Mouse (Mus musculus) regulatory T cell (primary cell): ENCODE data around the gene Myo1d.

Experiments used
- in situ Hi-C: fragments of 300-600 bp; cut with MboI, MseI; formaldehyde crosslinking; loops from one replicate; pipeline ENCODE4 v1.15.1; 2025; ENCODE audit warnings: high pct_unique_total_duplicates

Myo1d gene

GRCm38 (mm10) chr11:80723406-80724047, 56.3 kb downstream of the Myo1d start:
- in situ Hi-C loops = no loop called here

GRCm38 (mm10) chr11:80719014-80719413, 60.8 kb downstream of the Myo1d start:
- in situ Hi-C loops = no loop called here

DNA sequence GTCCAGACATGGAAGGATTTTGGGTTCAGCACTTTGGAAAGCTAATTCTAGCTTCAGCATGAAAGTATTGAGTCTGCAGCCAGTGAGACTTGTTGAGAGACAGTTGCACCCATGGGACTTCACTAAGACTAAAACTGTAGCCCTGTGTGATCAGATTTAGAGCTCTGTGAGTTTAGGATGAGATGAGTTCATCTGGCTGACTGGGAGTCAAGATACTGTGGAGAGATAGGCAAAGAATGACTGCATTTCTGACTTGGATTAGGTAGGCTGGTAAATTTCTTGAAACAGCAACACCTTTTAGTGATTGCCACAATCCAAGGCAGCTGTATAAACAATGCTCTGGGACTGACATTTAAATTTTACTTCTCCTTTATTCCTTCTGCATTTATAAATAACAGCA, 61.8 kb downstream of the Myo1d start:
- in situ Hi-C loops = no loop called here

DNA sequence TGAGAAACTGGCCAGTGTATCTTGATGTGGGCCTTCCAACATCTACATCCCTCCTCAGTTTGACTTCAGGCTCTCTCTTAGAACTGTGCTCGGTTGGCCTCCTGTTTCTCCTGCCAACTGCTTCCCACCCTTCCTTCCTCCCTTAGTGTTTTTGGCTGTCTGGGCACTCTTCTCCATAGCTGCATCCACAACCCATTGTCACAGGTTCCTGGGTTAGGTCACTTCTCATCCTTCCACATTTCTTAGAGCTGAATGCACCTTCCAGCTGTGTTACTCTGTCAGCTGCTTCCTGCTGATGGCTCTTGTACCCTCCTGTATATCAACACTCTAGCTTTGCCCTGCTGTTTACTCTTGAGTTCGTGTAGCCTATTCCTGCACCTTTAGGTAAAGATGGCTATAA, 64.7 kb downstream of the Myo1d start:
- in situ Hi-C loops = no loop called here

GRCm38 (mm10) chr11:80713705-80714104, 66.1 kb downstream of the Myo1d start:
- in situ Hi-C loops = no loop called here

GRCm38 (mm10) chr11:80712201-80712600, 67.6 kb downstream of the Myo1d start:
- in situ Hi-C loops = no loop called here

DNA sequence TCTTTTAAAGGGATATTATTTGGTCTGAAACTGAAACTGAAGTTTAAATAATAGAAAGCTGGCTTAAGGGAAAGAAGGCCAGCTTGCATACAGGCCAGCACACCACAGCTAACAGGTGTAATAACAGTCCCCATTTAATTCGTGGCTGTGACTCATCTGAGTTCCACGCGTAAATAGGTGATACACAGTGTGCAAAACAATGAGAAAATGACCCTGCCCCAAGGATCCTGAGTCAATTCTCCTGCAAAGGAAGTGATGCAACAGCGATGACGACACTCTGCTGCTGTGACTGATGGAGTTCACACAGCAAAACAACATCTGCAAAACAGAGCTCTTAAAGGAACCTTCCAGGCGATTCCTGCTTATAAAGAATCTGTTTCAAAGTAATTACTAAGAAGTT, 68.5 kb downstream of the Myo1d start:
- in situ Hi-C loops = no loop called here

GRCm38 (mm10) chr11:80700611-80701010, 79.2 kb downstream of the Myo1d start:
- in situ Hi-C loops = no loop called here

GRCm38 (mm10) chr11:80698721-80699120, 81.1 kb downstream of the Myo1d start:
- in situ Hi-C loops = no loop called here

DNA sequence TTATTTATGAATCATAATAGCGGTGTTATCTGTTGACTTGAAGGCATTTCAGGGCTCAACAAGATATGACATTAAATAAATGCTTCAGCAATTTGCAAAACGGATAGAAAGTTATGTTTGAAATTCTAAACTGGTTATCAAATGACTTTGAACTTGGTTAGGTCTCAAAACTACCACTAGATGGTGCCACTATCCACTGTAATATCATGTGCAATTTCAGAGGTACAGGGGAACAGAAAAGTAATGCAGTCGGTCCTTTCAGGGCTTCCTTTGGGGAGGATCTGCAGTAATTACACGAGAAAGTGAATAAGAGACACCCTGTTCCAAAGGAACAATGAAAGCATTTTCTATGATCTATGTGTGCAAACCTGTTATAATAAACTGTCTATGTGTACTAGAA, 83.5 kb downstream of the Myo1d start:
- in situ Hi-C loops = no loop called here

DNA sequence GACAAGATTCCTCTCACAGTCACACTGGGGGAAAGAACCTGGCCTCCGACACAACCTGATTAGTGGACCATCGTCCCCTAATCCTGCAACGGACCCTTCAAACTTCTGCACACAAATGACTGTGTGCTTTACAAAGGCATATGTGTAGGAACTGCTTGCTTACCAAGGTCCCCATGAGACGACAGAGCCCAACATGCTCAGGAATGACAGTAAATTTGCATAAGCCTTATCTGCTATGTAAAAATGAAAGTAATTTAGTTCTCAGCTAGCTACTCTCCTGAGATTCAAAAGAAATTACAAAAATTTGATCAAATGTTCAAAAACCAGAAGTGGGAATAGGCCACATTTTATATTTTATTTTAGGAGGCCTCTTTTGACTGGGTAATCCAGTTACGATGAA, 95.2 kb downstream of the Myo1d start:
- in situ Hi-C loops = no loop called here

DNA sequence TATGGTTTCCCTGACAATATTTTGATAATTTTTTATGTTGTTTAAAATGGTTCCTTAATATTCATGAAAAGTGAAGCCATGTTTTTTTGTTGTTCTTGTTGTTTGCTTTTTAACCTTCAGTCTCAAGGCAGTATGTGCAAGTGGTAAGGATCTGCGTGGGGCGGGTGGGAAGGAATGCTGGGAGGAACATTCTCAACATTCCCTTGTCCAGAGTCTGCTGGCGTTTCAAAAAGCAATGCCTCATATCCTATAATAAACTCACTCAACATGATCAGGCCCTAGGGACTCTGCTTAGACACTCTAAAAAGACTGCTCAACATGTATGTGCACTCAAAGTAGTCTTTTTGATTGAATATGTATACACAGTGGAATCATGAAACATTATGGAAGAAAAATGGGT, 97.1 kb downstream of the Myo1d start:
- in situ Hi-C loops = no loop called here

- in situ Hi-C loops = no loop called here
Measured at GRCm38 (mm10) chr11:80673013-80673412, 106.8 kb downstream of the Myo1d start.

DNA sequence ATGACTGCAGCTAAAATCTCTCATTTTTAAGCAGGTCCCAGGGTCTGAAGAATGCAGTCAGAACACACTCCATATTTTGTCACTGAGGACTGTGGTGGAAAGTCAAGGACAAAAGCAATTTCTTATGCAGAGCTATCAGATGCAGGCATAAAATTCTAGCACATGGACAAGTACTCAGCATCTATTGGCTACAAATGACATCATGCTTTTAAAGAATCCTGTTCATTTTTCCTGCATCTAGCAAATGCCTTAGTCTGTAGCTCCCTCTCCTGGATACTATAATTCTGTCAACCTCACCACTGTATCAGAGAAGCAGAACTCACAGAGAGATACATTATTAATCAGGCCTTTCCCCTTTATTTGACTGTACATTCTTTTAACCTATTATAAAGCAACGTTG, 109.4 kb downstream of the Myo1d start:
- in situ Hi-C loops = no loop called here

DNA sequence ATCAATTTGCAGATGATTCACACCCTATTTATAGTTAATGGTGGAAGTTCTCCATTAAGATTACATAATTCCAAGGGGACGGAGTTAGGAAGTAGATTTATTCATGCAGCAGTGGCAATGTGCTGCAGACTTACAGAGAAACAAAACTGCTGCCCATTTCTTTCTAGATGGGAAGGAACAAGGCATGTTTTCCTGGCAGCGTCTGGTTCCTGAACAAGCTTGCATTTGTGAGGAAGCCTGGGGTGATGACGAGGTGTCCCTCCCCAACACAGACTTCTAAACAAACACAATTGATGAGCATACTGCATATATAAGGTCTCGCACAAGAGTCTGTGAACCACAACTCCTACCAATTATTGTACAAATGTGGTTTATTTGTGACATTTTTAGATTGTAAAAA, 109.9 kb downstream of the Myo1d start:
- in situ Hi-C loops = no loop called here

GRCm38 (mm10) chr11:80666211-80666610, 113.6 kb downstream of the Myo1d start:
- in situ Hi-C loops = no loop called here

- in situ Hi-C loops = no loop called here
Measured at GRCm38 (mm10) chr11:80664261-80664660, 115.6 kb downstream of the Myo1d start.

DNA sequence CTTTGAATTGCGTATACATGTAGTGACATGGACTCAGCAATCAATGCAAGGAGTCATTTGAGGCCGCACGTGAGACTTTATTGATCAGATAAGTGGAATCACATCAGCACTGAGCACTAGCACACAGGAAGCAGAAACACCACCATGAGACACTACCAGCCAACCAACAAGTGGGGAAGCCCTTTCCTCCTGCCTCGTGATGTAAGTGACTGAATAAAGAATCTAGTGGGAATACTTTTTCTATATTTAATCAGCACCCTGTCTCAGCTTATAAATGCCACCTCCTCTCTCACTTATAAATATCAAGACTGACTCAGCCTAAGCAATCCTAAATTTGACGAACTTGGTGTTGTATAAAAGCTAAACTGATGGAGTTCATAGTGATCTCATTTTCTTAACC, 134.7 kb downstream of the Myo1d start:
- in situ Hi-C loops = no loop called here

DNA sequence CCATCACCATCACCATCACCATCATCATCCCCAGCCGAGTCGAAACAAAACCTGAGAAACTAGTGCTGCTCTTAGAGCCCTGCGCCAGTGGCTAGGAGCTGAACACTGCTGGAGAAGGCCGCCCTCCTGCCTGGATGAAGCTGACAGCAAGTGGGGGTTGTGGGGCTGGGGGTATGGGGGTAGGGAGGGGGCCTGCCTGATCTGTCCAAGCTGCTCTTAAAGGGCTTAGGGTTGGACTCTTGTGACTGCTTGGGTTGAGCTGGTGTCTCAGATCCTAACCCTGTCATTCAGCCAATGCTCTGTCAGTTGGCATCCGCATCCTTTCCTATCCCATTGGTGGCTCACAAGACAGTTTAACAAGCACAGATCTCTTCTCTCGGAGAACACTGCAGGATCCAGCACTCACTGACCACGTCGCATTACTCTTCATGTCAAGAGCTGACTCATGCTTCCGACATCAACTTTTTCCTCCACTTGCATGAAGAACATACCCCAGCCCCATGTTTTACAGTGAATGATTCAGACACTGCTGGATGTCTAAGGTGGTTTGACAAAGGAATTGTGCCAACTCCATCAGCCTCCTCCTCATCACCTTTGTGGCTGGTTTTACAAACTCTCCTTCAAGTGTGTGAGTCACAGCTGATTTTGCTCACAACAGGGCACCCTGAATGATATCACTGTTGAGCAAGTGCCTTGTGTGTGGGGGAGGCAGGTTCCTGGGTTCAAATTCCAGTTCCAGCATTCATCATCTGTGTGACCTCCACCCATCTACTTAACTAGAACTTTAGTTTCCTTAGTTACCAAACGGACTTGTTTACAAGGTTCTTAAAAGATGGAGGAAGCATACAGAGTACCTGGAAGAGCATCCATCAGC, 150.6 kb downstream of the Myo1d start:
- in situ Hi-C loops = no loop called here

DNA sequence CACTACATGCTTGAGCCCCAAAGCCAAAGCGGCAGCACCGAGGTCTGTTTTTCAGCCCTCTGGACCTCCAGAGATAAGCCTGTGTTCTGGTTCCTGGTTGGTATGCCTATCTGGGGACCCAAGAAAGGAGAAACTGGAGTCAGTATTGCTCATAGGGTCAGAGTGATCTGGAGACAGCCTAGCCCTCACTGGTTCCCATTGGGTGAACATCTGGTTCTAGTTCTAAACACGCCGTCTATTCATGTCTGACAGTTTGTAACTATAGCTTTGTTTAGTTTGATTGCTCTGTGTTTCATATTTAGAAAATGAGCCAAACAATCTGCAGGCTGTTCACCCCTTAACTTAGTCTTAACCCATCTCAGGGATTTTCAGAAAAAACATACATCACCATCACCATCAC, 151.2 kb downstream of the Myo1d start:
- in situ Hi-C loops = no loop called here

DNA sequence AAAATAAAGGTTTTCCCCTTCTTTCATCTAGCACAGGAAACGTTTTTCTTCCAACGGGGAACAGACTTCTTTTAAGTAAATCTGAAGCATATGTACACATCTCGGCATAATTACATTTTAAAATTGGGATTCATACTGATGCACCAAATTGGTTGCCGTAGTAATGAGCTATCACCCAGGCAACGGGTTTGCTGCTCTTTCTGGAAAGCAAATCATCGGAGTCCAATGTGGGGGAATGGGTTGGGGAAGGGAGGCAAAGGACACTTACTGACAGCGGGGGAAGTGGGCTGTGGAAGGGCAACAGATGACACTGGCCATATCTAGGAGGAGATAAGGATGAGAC, 156.8 kb downstream of the Myo1d start:
- in situ Hi-C loops = no loop called here

DNA sequence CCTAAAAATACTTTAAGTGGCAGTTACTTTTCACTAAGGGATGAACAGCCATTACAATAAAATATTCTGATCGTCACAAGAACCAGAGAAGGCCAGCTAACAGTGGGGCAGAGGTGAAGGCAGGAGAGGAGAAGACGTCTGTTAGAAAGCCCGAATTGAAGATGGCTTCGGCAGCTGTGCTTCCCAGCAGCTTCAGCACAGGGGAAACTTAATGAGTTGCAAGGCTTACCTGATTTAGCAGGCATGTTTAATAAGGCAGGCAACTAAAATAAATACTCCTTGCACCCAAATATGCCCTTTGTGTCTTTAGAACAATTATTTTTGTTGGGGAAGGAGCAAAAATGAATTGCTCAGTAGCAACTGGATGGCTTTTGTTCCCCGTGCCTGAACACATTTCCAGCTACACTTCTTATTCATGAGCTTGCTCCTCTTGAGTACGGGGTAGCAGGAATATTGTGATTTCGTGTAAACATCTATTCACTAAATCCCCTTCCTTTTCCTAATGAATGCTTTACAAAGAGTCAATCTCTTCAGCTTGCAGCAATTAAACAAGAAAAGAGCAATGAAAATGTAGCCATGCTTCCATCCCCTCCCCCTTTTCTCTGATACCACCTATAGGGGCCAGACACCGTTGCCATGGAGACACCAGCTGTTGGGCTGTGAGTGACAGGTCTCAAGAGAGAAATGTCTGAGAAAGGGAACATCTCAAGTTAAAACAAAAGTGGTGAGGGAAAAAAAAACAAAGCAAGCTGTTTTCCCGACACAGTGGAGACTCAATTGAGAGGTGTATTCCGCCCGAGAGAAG, 157.4 kb downstream of the Myo1d start:
- in situ Hi-C loops = no loop called here
